Comparison of ENCODE assay signal across 23 mouse cellular contexts in the genomic region with DNA sequence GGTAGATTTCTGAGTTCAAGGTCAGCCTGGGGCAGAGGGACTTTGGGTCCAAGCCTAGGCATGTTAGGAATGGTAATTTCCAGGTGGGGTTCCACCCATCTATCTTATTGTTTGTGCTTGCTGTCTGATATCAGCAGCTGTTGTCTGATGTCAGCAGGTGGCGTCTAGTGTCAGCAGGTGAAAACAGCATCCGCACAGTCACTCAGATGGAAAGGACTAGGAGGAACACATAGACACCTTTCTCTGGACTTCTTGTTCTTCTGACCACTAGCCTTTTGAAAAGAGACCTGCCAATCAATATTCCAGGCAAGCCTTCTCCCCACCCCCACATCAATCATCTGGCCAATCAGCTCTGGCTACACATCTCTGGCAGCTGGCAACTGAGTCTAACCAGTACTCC.
"Had no signal": no experiment of that assay in that cellular context is flagged by ENCODE, and none has a peak within 500 bp of the region (broad histone marks: within the 10 kb centered on the region; RNA-seq: fewer than 3 reads in every experiment).

No protein-coding gene starts in this region.

- ATAC-seq: hindbrain, postnatal 0 days had no signal

- H3K4me2 ChIP-seq: heart, embryonic 11.5 days; heart, embryonic 13.5 days; heart, embryonic 15.5 days; hindbrain, embryonic 13.5 days; hindbrain, embryonic 15.5 days; limb, embryonic 12.5 days; liver, embryonic 11.5 days; liver, embryonic 13.5 days; liver, embryonic 15.5 days had no signal

- H3K4me1 ChIP-seq: hindbrain, embryonic 13.5 days; hindbrain, embryonic 15.5 days; limb, embryonic 10.5 days; limb, embryonic 12.5 days; liver, embryonic 13.5 days; liver, embryonic 15.5 days had no signal

- H3K27ac ChIP-seq: heart, adult 2 months; heart, embryonic 13.5 days; heart, embryonic 15.5 days; hindbrain, embryonic 13.5 days; hindbrain, embryonic 15.5 days; hindbrain, postnatal 0 days; limb, embryonic 10.5 days; limb, embryonic 12.5 days; liver, embryonic 13.5 days; liver, embryonic 15.5 days had no signal

- H3K9me3 ChIP-seq: hindbrain, embryonic 15.5 days; limb, embryonic 10.5 days; limb, embryonic 12.5 days; liver, embryonic 13.5 days; liver, embryonic 15.5 days had no signal

- H3K4me3 ChIP-seq: heart, adult 2 months; heart, embryonic 13.5 days; heart, embryonic 15.5 days; hindbrain, embryonic 13.5 days; hindbrain, embryonic 15.5 days; limb, embryonic 10.5 days; limb, embryonic 12.5 days; liver, embryonic 13.5 days; liver, embryonic 15.5 days had no signal

- H3K9ac ChIP-seq: heart, embryonic 13.5 days; heart, embryonic 15.5 days; hindbrain, embryonic 13.5 days; hindbrain, embryonic 15.5 days; limb, embryonic 12.5 days; liver, embryonic 13.5 days; liver, embryonic 15.5 days had no signal

- H3K27me3 ChIP-seq: heart, embryonic 15.5 days; hindbrain, embryonic 13.5 days; hindbrain, embryonic 15.5 days; limb, embryonic 12.5 days; liver, embryonic 13.5 days; liver, embryonic 15.5 days had no signal

- DNase-seq: gastrocnemius, postnatal 14 days; gastrocnemius, postnatal 36 days; heart, adult 11 months; heart, adult 2 months; heart, postnatal 14 days; heart, postnatal 36 days; kidney, adult 11 months; kidney, adult 8-10 months; kidney, postnatal 10 days; kidney, postnatal 36 days; layer of hippocampus, adult 9-11 months; layer of hippocampus, postnatal 36 days; liver, embryonic 13.5 days had no signal

- H3K36me3 ChIP-seq: heart, embryonic 13.5 days; heart, embryonic 15.5 days; hindbrain, embryonic 13.5 days; hindbrain, embryonic 15.5 days; limb, embryonic 10.5 days; limb, embryonic 12.5 days; liver, embryonic 13.5 days; liver, embryonic 15.5 days had no signal
